Mouse (Mus musculus): ENCODE measurements around the gene Snx32. TPM values are rescaled to one million over a fixed set of nuclear protein-coding genes. Genes with fewer than 3 reads are reported as not detected.
A peak's percentile ranks its signal among the peaks of the same experiment; 100 is the strongest.
"Not testable (repeated sequence)": the region's sequence is repeated elsewhere in the genome, so short reads cannot be mapped to it uniquely, and the experiment has no call there.

The Snx32 gene
- polyA plus RNA-seq, 1 experiment from 2014 or later = 7.6 TPM

DNA sequence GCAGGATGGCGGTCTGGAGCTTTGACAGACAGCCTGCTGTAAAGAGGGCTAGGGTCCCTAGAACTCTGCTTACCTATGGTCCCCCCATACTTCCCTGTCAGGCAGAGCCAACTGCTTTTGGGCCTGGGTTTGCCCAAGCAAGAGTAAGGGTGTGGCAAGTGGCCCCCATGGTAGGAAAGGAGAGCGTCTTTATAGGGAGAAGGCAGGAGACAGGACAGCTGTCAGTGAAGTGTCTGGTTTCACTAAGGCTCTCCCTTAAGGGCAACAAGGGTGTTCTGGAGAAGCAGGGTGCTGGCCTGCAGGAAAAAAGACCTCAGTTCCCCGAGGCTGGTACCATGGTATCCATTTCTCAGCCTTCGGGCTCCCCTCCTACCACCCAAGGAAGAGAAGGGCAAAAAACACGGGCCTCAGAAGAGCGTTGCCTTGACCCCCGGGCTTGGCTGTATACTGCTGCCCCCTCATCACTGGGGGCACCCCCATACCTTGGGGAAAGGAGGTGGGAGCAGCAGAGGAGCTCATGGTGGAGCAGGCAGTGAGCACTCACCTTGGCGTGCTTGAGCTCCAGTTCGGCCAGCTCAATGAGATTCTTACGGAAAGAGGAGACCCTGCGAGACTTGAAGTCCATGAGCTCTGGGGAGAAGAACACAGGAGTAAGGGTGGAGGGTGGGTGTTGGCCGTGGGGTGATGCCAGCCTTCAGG is 14.8 kb downstream of the Snx32 start:
- H3K4me1 ChIP-seq (replicated peaks; ENCODE audit: insufficient read depth, low read length) = peaks cover 4% of the 10 kb centered on the region
- no peak for TF ChIP-seq CTCF (IDR thresholded peaks at IDR 0.05; ENCODE audit: low read depth)
- no peak for DNase-seq (ENCODE audit: low spot score)
- ATAC-seq (replicated peaks; ENCODE audit: low FRiP score, low read depth) = no peak
- H3K27ac ChIP-seq = no peak overlapping the region
- no peak overlapping the region for H3K9ac ChIP-seq (ENCODE audit: low read depth, low read length)
- H3K36me3 ChIP-seq (ENCODE audit: insufficient read depth, low read length) = peaks cover 34% of the 10 kb centered on the region
- H3K4me3 ChIP-seq (replicated peaks; ENCODE audit: low read depth, low read length) = no peak overlapping the region
- H3K9me3 ChIP-seq (replicated peaks; ENCODE audit: low read length) = no peaks in the 10 kb centered on the region
- no peak overlapping the region for H3K4me2 ChIP-seq (ENCODE audit: low read length)
- 82% methylated on average over 12 of the region's 12 CpGs for WGBS
- H3K27me3 ChIP-seq (ENCODE audit: insufficient read depth, low read length) = no peaks in the 10 kb centered on the region

DNA sequence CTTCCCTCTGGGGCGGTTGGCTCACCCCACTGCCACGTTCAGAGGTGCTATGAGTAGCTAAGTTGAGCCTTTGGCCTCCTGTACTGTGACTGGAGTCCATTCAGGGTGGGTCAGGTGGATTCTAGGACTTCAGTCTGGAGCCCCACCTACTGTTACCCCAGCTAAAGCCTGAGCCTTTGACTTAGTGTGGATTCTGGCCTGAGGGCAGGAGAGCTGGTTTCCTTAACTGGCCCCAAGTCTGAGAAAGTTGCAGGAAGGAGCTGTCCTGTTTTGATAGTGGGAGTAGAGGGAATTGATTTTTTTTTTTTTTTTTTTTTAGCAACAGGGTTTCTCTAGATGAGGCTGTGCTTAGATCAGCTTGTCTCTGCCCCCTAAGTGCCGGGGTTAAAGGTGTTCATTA is 16.0 kb downstream of the Snx32 start:
- DNase-seq (ENCODE audit: low spot score) (no peak), ATAC-seq (replicated peaks; ENCODE audit: low FRiP score, low read depth) (no peak)
- no peak overlapping the region for H3K4me3 ChIP-seq (replicated peaks; ENCODE audit: low read depth, low read length)
- no peaks in the 10 kb centered on the region for H3K27me3 ChIP-seq (ENCODE audit: insufficient read depth, low read length)
- WGBS = 83% methylated on average over 3 of the region's 3 CpGs
- no peak overlapping the region for H3K4me2 ChIP-seq (ENCODE audit: low read length)
- no peaks in the 10 kb centered on the region for H3K9me3 ChIP-seq (replicated peaks; ENCODE audit: low read length)
- H3K27ac ChIP-seq = no peak overlapping the region
- peaks cover 4% of the 10 kb centered on the region for H3K4me1 ChIP-seq (replicated peaks; ENCODE audit: insufficient read depth, low read length)
- H3K36me3 ChIP-seq (ENCODE audit: insufficient read depth, low read length) = peaks cover 34% of the 10 kb centered on the region
- TF ChIP-seq CTCF (IDR thresholded peaks at IDR 0.05; ENCODE audit: low read depth) = no peak
- H3K9ac ChIP-seq (ENCODE audit: low read depth, low read length) = no peak overlapping the region

DNA sequence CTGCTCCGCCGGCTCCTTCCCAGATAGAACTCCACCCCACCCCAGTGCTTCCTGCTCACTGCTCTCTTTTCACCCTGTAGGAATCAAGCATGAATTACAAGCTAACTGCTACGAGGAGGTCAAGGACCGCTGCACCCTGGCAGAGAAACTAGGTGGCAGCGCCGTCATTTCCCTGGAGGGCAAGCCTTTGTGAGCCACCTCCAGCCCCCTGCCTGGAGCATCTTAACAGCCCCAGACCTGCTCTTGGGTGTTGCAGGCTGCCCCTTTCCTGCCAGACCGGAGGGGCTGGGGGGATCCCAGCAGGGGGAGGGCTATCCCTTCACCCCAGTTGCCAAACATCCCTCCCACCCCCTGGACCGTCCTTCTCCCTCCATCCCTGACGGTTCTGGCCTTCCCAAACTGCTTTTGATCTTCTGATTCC is 17.0 kb downstream of the Snx32 start:
- not testable (repeated sequence) for H3K9ac ChIP-seq (ENCODE audit: low read depth, low read length); H3K27ac ChIP-seq; H3K9me3 ChIP-seq (replicated peaks; ENCODE audit: low read length); H3K4me2 ChIP-seq (ENCODE audit: low read length); H3K4me3 ChIP-seq (replicated peaks; ENCODE audit: low read depth, low read length); H3K4me1 ChIP-seq (replicated peaks; ENCODE audit: insufficient read depth, low read length); ATAC-seq (replicated peaks; ENCODE audit: low FRiP score, low read depth); H3K27me3 ChIP-seq (ENCODE audit: insufficient read depth, low read length)
- peaks cover 34% of the 10 kb centered on the region for H3K36me3 ChIP-seq (ENCODE audit: insufficient read depth, low read length)
- peak; percentile 65 for DNase-seq (ENCODE audit: low spot score)
- WGBS = 40% methylated on average over 9 of the region's 9 CpGs
- TF ChIP-seq CTCF (IDR thresholded peaks at IDR 0.05; ENCODE audit: low read depth) = peak; percentile 46

DNA sequence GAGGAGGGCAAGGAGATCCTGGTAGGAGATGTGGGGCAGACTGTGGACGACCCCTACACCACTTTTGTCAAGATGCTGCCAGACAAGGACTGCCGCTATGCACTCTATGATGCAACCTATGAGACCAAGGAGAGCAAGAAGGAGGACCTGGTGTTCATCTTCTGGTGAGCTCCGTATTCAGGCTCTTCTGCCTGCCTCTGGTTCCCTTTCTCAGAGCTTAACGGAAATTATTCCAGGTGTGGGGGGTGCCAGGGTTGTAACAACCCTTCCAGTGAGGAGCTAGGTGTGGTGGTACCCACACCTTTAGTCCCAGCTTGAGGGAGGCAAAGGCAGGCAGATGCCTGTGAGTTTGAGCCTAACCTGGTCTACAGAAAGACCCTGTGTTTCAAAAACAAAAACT is 17.7 kb downstream of the Snx32 start:
- WGBS = 75% methylated on average over 4 of the region's 4 CpGs
- ATAC-seq (replicated peaks; ENCODE audit: low FRiP score, low read depth) (no peak), DNase-seq (ENCODE audit: low spot score) (no peak)
- no peak overlapping the region for H3K27ac ChIP-seq
- TF ChIP-seq CTCF (IDR thresholded peaks at IDR 0.05; ENCODE audit: low read depth) = no peak
- no peak overlapping the region for H3K4me2 ChIP-seq (ENCODE audit: low read length)
- H3K36me3 ChIP-seq (ENCODE audit: insufficient read depth, low read length) = peaks cover 34% of the 10 kb centered on the region
- no peak overlapping the region for H3K4me3 ChIP-seq (replicated peaks; ENCODE audit: low read depth, low read length)
- no peak overlapping the region for H3K9ac ChIP-seq (ENCODE audit: low read depth, low read length)
- peaks cover 4% of the 10 kb centered on the region for H3K4me1 ChIP-seq (replicated peaks; ENCODE audit: insufficient read depth, low read length)
- H3K9me3 ChIP-seq (replicated peaks; ENCODE audit: low read length) = no peaks in the 10 kb centered on the region
- no peaks in the 10 kb centered on the region for H3K27me3 ChIP-seq (ENCODE audit: insufficient read depth, low read length)

DNA sequence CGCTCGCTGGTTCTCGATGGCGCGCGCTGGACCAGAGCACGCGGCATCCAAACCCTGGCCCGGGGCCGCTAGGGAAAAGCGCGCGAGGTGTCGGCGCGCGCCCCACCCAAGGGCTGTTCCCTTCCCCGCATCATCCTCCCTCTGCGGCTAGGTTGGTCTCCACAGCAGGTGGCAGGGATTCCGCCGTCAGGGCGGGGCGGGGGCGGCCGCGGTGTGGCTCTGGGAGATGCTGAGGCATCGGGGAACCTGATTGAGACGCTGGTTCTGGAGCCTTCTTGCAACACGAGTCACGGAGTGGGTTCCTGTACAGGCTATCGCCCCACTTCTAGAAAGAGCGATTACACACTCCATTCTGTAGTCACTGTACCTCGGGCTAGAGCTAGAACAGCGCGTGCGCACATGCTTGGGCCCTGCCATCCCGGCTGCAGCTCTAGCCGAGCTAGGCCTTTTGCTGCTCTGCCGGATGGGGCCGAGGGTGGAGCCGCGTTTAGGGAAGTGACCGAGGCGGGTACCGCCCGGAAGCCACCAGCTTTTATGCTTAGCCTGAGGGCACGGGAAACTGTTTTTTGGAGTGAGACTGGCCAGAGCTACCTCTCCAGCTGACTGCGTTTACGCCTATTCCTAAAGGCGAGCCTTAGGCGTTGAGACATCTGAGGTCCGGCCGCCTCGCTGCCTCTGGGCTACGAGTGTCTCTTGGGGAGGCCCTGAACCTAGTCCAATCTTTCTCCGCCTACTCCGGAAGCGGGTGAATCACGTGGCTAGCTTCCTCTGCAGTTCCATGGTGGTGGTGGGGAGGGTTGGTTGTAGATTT is 19.2 kb downstream of the Snx32 start:
- 1% methylated on average over 48 of the region's 59 CpGs for WGBS
- Histone ChIP-seq H3K9ac (ENCODE audit: low read depth, low read length) (peak overlapping the region; percentile 87), H3K9me3 (replicated peaks; ENCODE audit: low read length) (no peaks in the 10 kb centered on the region), H3K27me3 (ENCODE audit: insufficient read depth, low read length) (no peaks in the 10 kb centered on the region), H3K27ac (peak overlapping the region; percentile 99), H3K4me1 (replicated peaks; ENCODE audit: insufficient read depth, low read length) (peaks cover 4% of the 10 kb centered on the region), H3K4me3 (replicated peaks; ENCODE audit: low read depth, low read length) (peak overlapping the region; percentile 99), H3K4me2 (ENCODE audit: low read length) (peak overlapping the region; percentile 77), H3K36me3 (ENCODE audit: insufficient read depth, low read length) (peaks cover 23% of the 10 kb centered on the region)
- DNase-seq (ENCODE audit: low spot score) (peak; percentile 95), ATAC-seq (replicated peaks; ENCODE audit: low FRiP score, low read depth) (peak; percentile 5)
- TF ChIP-seq CTCF (IDR thresholded peaks at IDR 0.05; ENCODE audit: low read depth) = no peak

DNA sequence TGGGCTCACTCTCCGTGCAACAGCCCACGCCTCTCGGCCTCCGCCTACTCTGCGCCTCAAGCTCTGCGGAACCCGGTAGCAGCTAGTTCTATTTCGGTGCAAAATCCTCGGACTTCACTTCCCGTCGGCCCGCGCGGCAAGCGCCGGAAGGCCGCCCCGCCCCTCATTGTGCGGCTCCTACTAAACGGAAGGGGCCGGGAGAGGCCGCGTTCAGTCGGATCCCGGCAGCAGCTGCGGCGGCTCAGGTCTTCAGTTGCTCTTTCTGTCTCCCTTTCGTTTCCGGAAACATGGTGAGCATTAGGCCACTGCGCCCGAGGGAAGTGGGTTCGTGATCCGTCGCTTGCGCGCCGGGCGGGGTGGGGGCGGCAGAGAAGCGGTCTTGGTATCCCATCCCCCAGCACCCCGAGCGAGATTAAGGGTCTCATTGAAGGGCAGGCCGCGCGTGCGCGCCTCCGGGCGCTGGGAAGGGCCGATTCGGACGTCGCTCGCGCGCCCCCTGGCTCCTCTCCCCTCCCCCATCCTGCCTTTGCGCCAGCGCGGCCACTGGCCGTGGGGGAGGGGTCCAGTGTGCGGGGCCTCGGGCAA is 19.9 kb downstream of the Snx32 start, which contains the start of gene Cfl1:
Gene Cfl1, plus strand, starts transcription at position 143 of the 585 bp plus-strand sequence.
- WGBS = under 1% methylated on average over 61 of the region's 62 CpGs
- H3K4me2 ChIP-seq (ENCODE audit: low read length) = peak within 1 kb of the TSS; percentile 77
- ATAC-seq (replicated peaks; ENCODE audit: low FRiP score, low read depth) (peak; percentile 53), DNase-seq (ENCODE audit: low spot score) (peak; percentile 98)
- H3K9me3 ChIP-seq (replicated peaks; ENCODE audit: low read length) = no peaks in the 10 kb centered on the region
- H3K27me3 ChIP-seq (ENCODE audit: insufficient read depth, low read length) = no peaks in the 10 kb centered on the region
- peak; percentile 36; the same call in 1 of the 2 replicates for TF ChIP-seq CTCF (IDR thresholded peaks at IDR 0.05; ENCODE audit: low read depth)
- H3K27ac ChIP-seq = peak within 1 kb of the TSS; percentile 99
- H3K9ac ChIP-seq (ENCODE audit: low read depth, low read length) = peak within 1 kb of the TSS; percentile 87
- peaks cover 21% of the 10 kb centered on the region; the same call in 1 of the 2 replicates for H3K36me3 ChIP-seq (ENCODE audit: insufficient read depth, low read length)
- H3K4me3 ChIP-seq (replicated peaks; ENCODE audit: low read depth, low read length) = peak within 1 kb of the TSS; percentile 99
- H3K4me1 ChIP-seq (replicated peaks; ENCODE audit: insufficient read depth, low read length) = peaks cover 4% of the 10 kb centered on the region

DNA sequence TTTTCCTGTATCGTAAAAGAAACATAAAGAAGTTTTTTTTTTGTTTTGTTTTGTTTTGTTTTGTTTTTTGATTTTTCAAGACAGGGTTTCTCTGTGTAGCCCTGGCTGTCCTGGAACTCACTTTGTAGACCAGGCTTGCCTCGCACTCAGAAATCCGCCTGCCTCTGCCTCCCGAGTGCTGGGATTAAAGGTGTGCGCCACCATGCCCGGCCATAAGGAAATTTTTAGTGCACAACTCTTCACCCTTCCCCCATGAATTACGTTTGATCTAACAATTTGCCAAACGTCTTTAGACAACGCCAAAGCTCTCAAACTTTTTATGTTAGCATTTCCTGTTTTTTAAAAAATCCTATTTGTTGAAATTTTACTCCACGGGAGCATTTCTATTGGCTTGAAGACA is 20.6 kb downstream of the Snx32 start:
- not testable (repeated sequence) for ATAC-seq (replicated peaks; ENCODE audit: low FRiP score, low read depth); H3K4me1 ChIP-seq (replicated peaks; ENCODE audit: insufficient read depth, low read length); H3K9ac ChIP-seq (ENCODE audit: low read depth, low read length); H3K27me3 ChIP-seq (ENCODE audit: insufficient read depth, low read length); DNase-seq (ENCODE audit: low spot score); H3K9me3 ChIP-seq (replicated peaks; ENCODE audit: low read length)
- Histone ChIP-seq H3K4me2 (ENCODE audit: low read length) (peak overlapping the region; percentile 72), H3K36me3 (ENCODE audit: insufficient read depth, low read length) (peaks cover 26% of the 10 kb centered on the region; the same call in 1 of the 2 replicates), H3K27ac (peak overlapping the region; percentile 99), H3K4me3 (replicated peaks; ENCODE audit: low read depth, low read length) (peak overlapping the region; percentile 48; the same call in 1 of the 2 replicates)
- WGBS = 35% methylated on average over 10 of the region's 10 CpGs
